Comparison of ENCODE assay signal across 14 mouse cellular contexts in the genomic region with DNA sequence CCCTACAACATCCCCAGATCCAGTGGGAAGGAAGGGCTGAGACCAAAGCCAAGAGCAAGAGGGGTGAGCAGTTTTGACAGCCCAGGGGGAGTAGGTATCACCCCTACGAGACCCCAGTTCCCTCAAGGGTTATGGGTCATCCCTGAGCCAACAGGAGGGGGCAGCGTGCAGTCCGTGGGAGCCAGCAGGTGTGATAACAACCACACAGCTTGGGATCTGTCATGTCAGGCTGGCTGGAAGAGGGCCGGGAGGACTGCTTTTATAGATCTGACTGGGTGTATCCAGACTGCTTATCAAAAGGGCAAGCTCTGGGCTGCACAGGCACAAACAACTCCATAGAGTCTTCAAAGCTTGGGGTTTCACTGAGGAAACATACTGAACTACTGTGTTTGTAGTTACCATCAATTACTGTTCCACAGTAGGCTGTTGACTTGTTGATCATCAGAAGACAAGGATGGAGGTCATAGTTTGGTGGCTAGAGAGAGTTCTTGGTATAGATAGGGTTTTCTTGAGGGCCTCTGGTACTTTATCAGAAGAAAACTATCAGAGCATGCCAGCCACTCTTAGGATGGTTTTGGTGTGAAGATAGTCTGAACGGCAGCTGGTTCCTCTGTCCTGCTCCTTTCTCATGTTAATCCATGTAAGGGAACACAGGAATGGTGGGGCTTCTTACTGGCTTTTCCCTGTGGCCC.
DNase-seq lines count a peak whose midpoint lies in the region; ATAC-seq lines count a peak whose summit lies in the region.
"Had no signal": no experiment of that assay in that cellular context is flagged by ENCODE, and none has a peak within 500 bp of the region (broad histone marks: within the 10 kb centered on the region; RNA-seq: fewer than 3 reads in every experiment).

No protein-coding gene starts in this region.

- no peaks in the 10 kb centered on the region for H3K27me3 ChIP-seq in heart, embryonic 12.5 days (replicated peaks)
- H3K27me3 ChIP-seq in liver, embryonic 13.5 days = no peaks in the 10 kb centered on the region

- no peak overlapping the region for H3K9ac ChIP-seq in heart, embryonic 12.5 days
- H3K9ac ChIP-seq in liver, embryonic 13.5 days = peak overlapping the region; percentile 72
- H3K9ac ChIP-seq: forebrain, postnatal 0 days had no signal

- H3K9me3 ChIP-seq in heart, embryonic 12.5 days (replicated peaks) = no peaks in the 10 kb centered on the region
- no peaks in the 10 kb centered on the region for H3K9me3 ChIP-seq in liver, embryonic 13.5 days (replicated peaks)
- H3K9me3 ChIP-seq: midbrain, embryonic 10.5 days had no signal

- no peak for DNase-seq in heart, adult 9 months (ENCODE audit: low spot score in 2 of 2)
- peak; percentile 82 for DNase-seq in liver, embryonic 13.5 days
- DNase-seq in spleen, postnatal 36 days (ENCODE audit: low spot score in 2 of 2) = peak; percentile 66 to 78
- no peak for DNase-seq in layer of hippocampus, postnatal 36 days
- no peak for DNase-seq in cerebellum, postnatal 4 days (ENCODE audit: low spot score in 2 of 2)
- DNase-seq in kidney, adult 8-10 months = no peak
- DNase-seq: cerebellum, postnatal 10 days; forebrain, postnatal 0 days; kidney, adult 11 months; thymus, postnatal 14 days had no signal

- 46% methylated on average over 5 of the region's 5 CpGs for WGBS in heart, embryonic 12.5 days
- whole genome bisulfite sequencing in liver, embryonic 13.5 days (ENCODE audit: insufficient replicate concordance) = 9% methylated on average over 5 of the region's 5 CpGs

- no peak overlapping the region for H3K4me3 ChIP-seq in heart, embryonic 12.5 days
- peak overlapping the region; percentile 22 for H3K4me3 ChIP-seq in liver, embryonic 13.5 days (replicated peaks)
- H3K4me3 ChIP-seq: midbrain, embryonic 10.5 days had no signal

- H3K36me3 ChIP-seq in heart, embryonic 12.5 days = no peaks in the 10 kb centered on the region
- H3K36me3 ChIP-seq in liver, embryonic 13.5 days = no peaks in the 10 kb centered on the region
- H3K36me3 ChIP-seq: midbrain, embryonic 10.5 days had no signal

- no peak overlapping the region for H3K27ac ChIP-seq in heart, embryonic 12.5 days (ENCODE audit: poor library complexity, severe bottlenecking)
- H3K27ac ChIP-seq in liver, embryonic 13.5 days = peak overlapping the region; percentile 99
- H3K27ac ChIP-seq: midbrain, embryonic 10.5 days had no signal

- no peak overlapping the region for H3K4me2 ChIP-seq in heart, embryonic 12.5 days
- H3K4me2 ChIP-seq in liver, embryonic 13.5 days = peak overlapping the region; percentile 61

- peaks cover 40% of the 10 kb centered on the region for H3K4me1 ChIP-seq in heart, embryonic 12.5 days (replicated peaks)
- peaks cover 96% of the 10 kb centered on the region for H3K4me1 ChIP-seq in liver, embryonic 13.5 days (replicated peaks)

- ATAC-seq in heart, embryonic 12.5 days (ENCODE audit: insufficient number of reproducible peaks, low FRiP score) = peak; percentile 80
- ATAC-seq in common myeloid progenitor, adult 5-6 weeks (replicated peaks; ENCODE audit: low read depth, poor library complexity, severe bottlenecking) = peak; percentile 40
- peak; percentile 96 for ATAC-seq in liver, embryonic 13.5 days (ENCODE audit: low read depth)
- ATAC-seq: activated CD4-positive, CD25-positive, alpha-beta regulatory T cell, adult 4 months; forebrain, postnatal 0 days had no signal

Comparison
In these comparisons a context has a peak if more than half of its experiments do, and no peak if none do; other contexts are left out.
1. ATAC-seq: peak in every context shown above with its lines; median percentile 96 in liver, embryonic 13.5 days; 80 in heart, embryonic 12.5 days; 40 in common myeloid progenitor, adult 5-6 weeks.
2. DNase-seq: peak in liver, embryonic 13.5 days (single experiment) and spleen, postnatal 36 days (2 of 2); none in heart, adult 9 months (0 of 2), layer of hippocampus, postnatal 36 days (0 of 2), cerebellum, postnatal 4 days (0 of 2) and kidney, adult 8-10 months (0 of 2).